Mouse (Mus musculus) CH12.LX (cell line): ENCODE results near the gene Pdcd6ip. TPM values are rescaled to one million over a fixed set of nuclear protein-coding genes. Genes with fewer than 3 reads are reported as not detected.

Experiments used
- DNase-seq: peaks from one replicate; pipeline ENCODE4 v3.0.0-alpha.2; 2013; ENCODE audit errors: extremely low read depth
- H3K27ac ChIP-seq: 2 replicates; pipeline ENCODE4 v1.5.1; 2012; ENCODE audit warnings: low read depth, mild to moderate bottlenecking, control low read depth, moderate library complexity; ENCODE audit not compliant: insufficient read depth
- H3K27me3 ChIP-seq: replicated peaks from 2 replicates; pipeline ENCODE3; 2012; ENCODE audit warnings: inconsistent platforms
- H3K36me3 ChIP-seq, 2 experiments: replicated peaks in 1 of 2; 2 replicates each; pipeline versions ENCODE3 to v1.6.1; 2012; ENCODE audit warnings: inconsistent platforms in 1 of 2, low read length in 1 of 2, mild to moderate bottlenecking in 1 of 2, mixed read lengths in 1 of 2, moderate library complexity in 1 of 2; ENCODE audit not compliant: control insufficient read depth in 1 of 2, insufficient read depth in 1 of 2
- H3K4me1 ChIP-seq, 2 experiments: 2 replicates each; pipeline ENCODE4 v1.6.1; 2012; ENCODE audit warnings: inconsistent platforms in 1 of 2, moderate library complexity in 1 of 2; ENCODE audit not compliant: insufficient read depth in 2 of 2, control insufficient read depth in 1 of 2
- H3K4me2 ChIP-seq: 2 replicates; pipeline ENCODE4 v1.6.1; 2012; ENCODE audit warnings: low read depth, mild to moderate bottlenecking, control low read depth; ENCODE audit not compliant: poor library complexity, insufficient read depth, severe bottlenecking
- H3K4me3 ChIP-seq, 3 experiments: fragments of 150-350 bp in 1 of 3; sonication (generic) in 1 of 3; replicated peaks in 1 of 3; 2 replicates each; pipeline versions ENCODE3 to v1.5.1; 2011 to 2012; ENCODE audit warnings: low read depth in 2 of 3, low read length in 2 of 3, mild to moderate bottlenecking in 2 of 3, moderate library complexity in 2 of 3, control low read depth in 1 of 3, improper control_type of control experiment in 1 of 3, inconsistent platforms in 1 of 3, mixed read lengths in 1 of 3; ENCODE audit not compliant: poor library complexity in 1 of 3
- H3K79me2 ChIP-seq: replicated peaks from 2 replicates; pipeline ENCODE4 v1.6.1; 2012; ENCODE audit warnings: mild to moderate bottlenecking, moderate library complexity; ENCODE audit not compliant: control insufficient read depth, poor library complexity, insufficient read depth, severe bottlenecking; ENCODE audit errors: extremely low read depth
- H3K9ac ChIP-seq: 2 replicates; pipeline ENCODE4 v1.6.1; 2012; ENCODE audit warnings: low read depth, mild to moderate bottlenecking, control low read depth, moderate library complexity; ENCODE audit not compliant: insufficient read depth
- H3K9me3 ChIP-seq: replicated peaks from 2 replicates; pipeline ENCODE3; 2012; ENCODE audit warnings: low read length, inconsistent platforms, mixed read lengths
- BHLHE40 ChIP-seq: IDR thresholded peaks from 2 replicates; pipeline ENCODE4 v1.6.1; 2011; ENCODE audit warnings: mild to moderate bottlenecking, low read depth, low read length, improper control_type of control experiment
- CHD1 ChIP-seq: IDR thresholded peaks from 2 replicates; pipeline ENCODE4 v1.6.1; 2012; ENCODE audit warnings: low read depth, low read length, improper control_type of control experiment, inconsistent platforms
- CHD2 ChIP-seq: IDR thresholded peaks from 2 replicates; pipeline ENCODE4 v1.6.1; 2011; ENCODE audit warnings: low read length, improper control_type of control experiment
- CTCF ChIP-seq, 2 experiments: IDR thresholded peaks in 1 of 2; conservative IDR thresholded peaks in 1 of 2; 2 replicates each; pipeline ENCODE4 v1.5.1; 2011 to 2012; ENCODE audit warnings: low read depth in 2 of 2, low read length in 2 of 2, improper control_type of control experiment in 1 of 2, inconsistent platforms in 1 of 2, mild to moderate bottlenecking in 1 of 2, moderate library complexity in 1 of 2
- ELF1 ChIP-seq: IDR thresholded peaks from 2 replicates; pipeline ENCODE4 v1.6.1; 2014; ENCODE audit warnings: low read depth, mild to moderate bottlenecking, inconsistent platforms, low read length, improper control_type of control experiment
- IRF4 ChIP-seq: IDR thresholded peaks from 2 replicates; pipeline ENCODE4 v1.6.1; 2014; ENCODE audit warnings: low read depth, mild to moderate bottlenecking, inconsistent platforms, low read length, improper control_type of control experiment
- KAT2A ChIP-seq: IDR thresholded peaks from 2 replicates; pipeline ENCODE4 v1.6.1; 2012; ENCODE audit warnings: low read length, improper control_type of control experiment, inconsistent platforms; ENCODE audit not compliant: insufficient replicate concordance
- MAX ChIP-seq: IDR thresholded peaks from 2 replicates; pipeline ENCODE4 v1.6.1; 2011; ENCODE audit warnings: low read length, improper control_type of control experiment
- MAZ ChIP-seq: IDR thresholded peaks from 2 replicates; pipeline ENCODE4 v1.6.1; 2012; ENCODE audit warnings: low read depth, mild to moderate bottlenecking, inconsistent platforms, low read length, improper control_type of control experiment, moderate library complexity
- MXI1 ChIP-seq: IDR thresholded peaks from 2 replicates; pipeline ENCODE4 v1.6.1; 2011; ENCODE audit warnings: mild to moderate bottlenecking, low read depth, low read length, improper control_type of control experiment
- NELFE ChIP-seq: IDR thresholded peaks from 2 replicates; pipeline ENCODE4 v1.6.1; 2011; ENCODE audit warnings: low read depth, low read length, improper control_type of control experiment
- POLR2A ChIP-seq: IDR thresholded peaks from 2 replicates; pipeline ENCODE4 v1.6.1; 2011; ENCODE audit warnings: low read depth, mild to moderate bottlenecking, improper control_type of control experiment, low read length
- RAD21 ChIP-seq: IDR thresholded peaks from 2 replicates; pipeline ENCODE4 v1.6.1; 2011; ENCODE audit warnings: low read depth, mild to moderate bottlenecking, low read length, improper control_type of control experiment, moderate library complexity
- RCOR1 ChIP-seq: conservative IDR thresholded peaks from 2 replicates; pipeline ENCODE4 v1.6.1; 2012; ENCODE audit warnings: low read depth, mild to moderate bottlenecking, inconsistent platforms, low read length, improper control_type of control experiment
- SIN3A ChIP-seq: IDR thresholded peaks from 2 replicates; pipeline ENCODE4 v1.6.1; 2012; ENCODE audit warnings: low read length, improper control_type of control experiment, inconsistent platforms
- SMC3 ChIP-seq: IDR thresholded peaks from 2 replicates; pipeline ENCODE4 v1.6.1; 2011; ENCODE audit warnings: low read depth, low read length, improper control_type of control experiment
- TBP ChIP-seq: conservative IDR thresholded peaks from 2 replicates; pipeline ENCODE4 v1.6.1; 2011; ENCODE audit warnings: low read depth, low read length, improper control_type of control experiment
- UBTF ChIP-seq: IDR thresholded peaks from 2 replicates; pipeline ENCODE4 v1.6.1; 2012; ENCODE audit warnings: low read depth, mild to moderate bottlenecking, inconsistent platforms, low read length, improper control_type of control experiment, moderate library complexity
- USF2 ChIP-seq: conservative IDR thresholded peaks from 2 replicates; pipeline ENCODE4 v1.6.1; 2011; ENCODE audit warnings: low read depth, low read length, improper control_type of control experiment
- ZKSCAN1 ChIP-seq: IDR thresholded peaks from 2 replicates; pipeline ENCODE4 v1.6.1; 2012; ENCODE audit warnings: low read depth, inconsistent platforms, low read length, improper control_type of control experiment, borderline replicate concordance
- ZMIZ1 ChIP-seq: IDR thresholded peaks from 2 replicates; pipeline ENCODE4 v1.6.1; 2012; ENCODE audit warnings: low read depth, mild to moderate bottlenecking, inconsistent platforms, low read length, improper control_type of control experiment
- ZNF384 ChIP-seq: IDR thresholded peaks from 2 replicates; pipeline ENCODE4 v1.6.1; 2012; ENCODE audit warnings: low read depth, low read length, improper control_type of control experiment, inconsistent platforms
- dilution Hi-C: fragments of 300-500 bp; cut with MboI; formaldehyde crosslinking; loops from 2 replicates; pipeline ENCODE4 v1.14.3; 2020; ENCODE audit warnings: low sequenced_read_pairs; ENCODE audit not compliant: extremely low pct_unique_long_range_greater_than_20kb, extremely low pct_ligation_motif_present
- in situ Hi-C: fragments of 300-500 bp; cut with MboI; formaldehyde crosslinking; loops from 3 replicates; pipeline ENCODE4 v1.14.3; 2019; ENCODE audit warnings: low sequenced_read_pairs, low pct_ligation_motif_present, low pct_unique_long_range_greater_than_20kb, mixed read lengths
- polyA plus RNA-seq: library from polyadenylated mRNA; unstranded; fragments of >175 nt; gene quantifications from 2 replicates; pipeline ENCODE4 v1.2.1, GENCODE M21; 2012; ENCODE audit warnings: low read depth; ENCODE audit not compliant: insufficient read length
- total RNA-seq, 2 experiments: library from RNA; depleted of rRNA; stranded (reverse); fragments of 300-350 nt in 1 of 2; fragments of >200 nt in 1 of 2; gene quantifications; 2 replicates each; pipeline ENCODE4 v1.2.3; 2012 to 2014

Pdcd6ip gene
- total and polyA plus RNA-seq, 3 experiments: 23.3 to 75.6 (median 29.5) TPM

GRCm38 (mm10) chr9:113742361-113742794 is 34.3 kb upstream of the Pdcd6ip start:
- Histone ChIP-seq H3K27me3 (no peaks in the 10 kb centered on the region), H3K79me2 (peaks cover 28% of the 10 kb centered on the region), H3K36me3 (peaks cover 0 to 7% of the 10 kb centered on the region in 2 experiments), H3K4me1 (peaks cover 11 to 40% of the 10 kb centered on the region in 2 experiments), H3K4me2 (peak overlapping the region; percentile 88), H3K9me3 (no peaks in the 10 kb centered on the region), H3K9ac (peak overlapping the region; percentile 74), H3K27ac (no peak overlapping the region), H3K4me3 (peak overlapping the region; percentile 84 to 94 (median 88))
- in situ Hi-C loops: loop anchor here (10.0 to 25.0 kb wide), 2 partner anchors 182 to 345 kb away; no protein-coding TSS in a partner anchor
- TF ChIP-seq CTCF (conservative IDR thresholded peaks at IDR 0.05 in 1 of 2, IDR thresholded peaks at IDR 0.05 in 1 of 2; ENCODE audit: low read depth in 2 of 2, low read length in 2 of 2): peak in 1 of 2 experiments; percentile 63; a peak in 2 of 4 replicates
- 0 out of 2 replicates have a peak, but pooled peaks have one; percentile 68 for TF ChIP-seq CHD1
- TF ChIP-seq SMC3: peak; percentile 41
- TF ChIP-seq SIN3A: 0 out of 2 replicates have a peak, but pooled peaks have one; percentile 47
- TF ChIP-seq MXI1: peak; percentile 21; the same call in 1 of the 2 replicates
- TF ChIP-seq RAD21: peak; percentile 73
- no peak for TF ChIP-seq CHD2
- 0 out of 2 replicates have a peak, but pooled peaks have one; percentile 17 for TF ChIP-seq IRF4
- no peak for TF ChIP-seq ZMIZ1
- dilution Hi-C loops: no loop called here
- DNase-seq: peak; percentile 23

- dilution Hi-C loops (no loop called here), in situ Hi-C loops (loop anchor here (10.0 to 25.0 kb wide), 2 partner anchors 183 to 346 kb away; no protein-coding TSS in a partner anchor)
- Histone ChIP-seq H3K4me2 (peak overlapping the region; percentile 88), H3K36me3 (peaks cover 0 to 5% of the 10 kb centered on the region in 2 experiments), H3K79me2 (peaks cover 25% of the 10 kb centered on the region), H3K27ac (peak overlapping the region; percentile 22), H3K27me3 (no peaks in the 10 kb centered on the region), H3K9me3 (no peaks in the 10 kb centered on the region), H3K4me1 (peaks cover 11 to 40% of the 10 kb centered on the region in 2 experiments), H3K9ac (peak overlapping the region; percentile 74), H3K4me3 (peak overlapping the region; percentile 84 to 94 (median 88))
- DNase-seq: peak; percentile 41
- TF ChIP-seq NELFE (no peak; the same call in 1 of the 2 replicates), UBTF (no peak), POLR2A (no peak), CHD1 (no peak), ELF1 (no peak), TBP (no peak), MAX (no peak), ZKSCAN1 (no peak), RCOR1 (no peak), USF2 (no peak), ZNF384 (no peak), BHLHE40 (no peak), KAT2A (no peak), CTCF (conservative IDR thresholded peaks at IDR 0.05 in 1 of 2, IDR thresholded peaks at IDR 0.05 in 1 of 2; ENCODE audit: low read depth in 2 of 2, low read length in 2 of 2) (no peak), CHD2 (no peak), MAZ (no peak)
Measured at GRCm38 (mm10) chr9:113741637-113742137, 33.6 kb upstream of the Pdcd6ip start.
